Mouse (Mus musculus): Measurements from ENCODE around the gene Thsd7a.

Gene Thsd7a

GRCm38 (mm10) chr6:12506877-12507276, 242.3 kb downstream of the Thsd7a start:
- DNase-seq (ENCODE audit: low read depth, low spot score) = no peak

- no peak for DNase-seq (ENCODE audit: low read depth, low spot score)
Measured at GRCm38 (mm10) chr6:12503867-12504266, 245.3 kb downstream of the Thsd7a start.

- DNase-seq (ENCODE audit: low read depth, low spot score) = no peak
Measured at GRCm38 (mm10) chr6:12500888-12501287, 248.3 kb downstream of the Thsd7a start.

GRCm38 (mm10) chr6:12499866-12500265, 249.3 kb downstream of the Thsd7a start:
- no peak for DNase-seq (ENCODE audit: low read depth, low spot score)

GRCm38 (mm10) chr6:12493571-12493970, 255.6 kb downstream of the Thsd7a start:
- no peak for DNase-seq (ENCODE audit: low read depth, low spot score)

- DNase-seq (ENCODE audit: low read depth, low spot score) = no peak
Measured at GRCm38 (mm10) chr6:12488882-12489281, 260.3 kb downstream of the Thsd7a start.

GRCm38 (mm10) chr6:12481527-12482163, 267.6 kb downstream of the Thsd7a start:
- DNase-seq (ENCODE audit: low read depth, low spot score) = no peak

GRCm38 (mm10) chr6:12478359-12478758, 270.9 kb downstream of the Thsd7a start:
- no peak for DNase-seq (ENCODE audit: low read depth, low spot score)

GRCm38 (mm10) chr6:12470935-12471334, 278.3 kb downstream of the Thsd7a start:
- no peak for DNase-seq (ENCODE audit: low read depth, low spot score)

- no peak for DNase-seq (ENCODE audit: low read depth, low spot score)
Measured at GRCm38 (mm10) chr6:12467339-12468124, 281.7 kb downstream of the Thsd7a start.

- no peak for DNase-seq (ENCODE audit: low read depth, low spot score)
Measured at GRCm38 (mm10) chr6:12458841-12459240, 290.4 kb downstream of the Thsd7a start.

- no peak for DNase-seq (ENCODE audit: low read depth, low spot score)
Measured at GRCm38 (mm10) chr6:12457451-12457850, 291.8 kb downstream of the Thsd7a start.

- no peak for DNase-seq (ENCODE audit: low read depth, low spot score)
Measured at GRCm38 (mm10) chr6:12454876-12455485, 294.2 kb downstream of the Thsd7a start.

GRCm38 (mm10) chr6:12454132-12454531, 295.1 kb downstream of the Thsd7a start:
- DNase-seq (ENCODE audit: low read depth, low spot score) = no peak

GRCm38 (mm10) chr6:12448851-12449250, 300.4 kb downstream of the Thsd7a start:
- no peak for DNase-seq (ENCODE audit: low read depth, low spot score)

GRCm38 (mm10) chr6:12445486-12445885, 303.7 kb downstream of the Thsd7a start:
- no peak for DNase-seq (ENCODE audit: low read depth, low spot score)

GRCm38 (mm10) chr6:12439561-12439960, 309.6 kb downstream of the Thsd7a start:
- no peak for DNase-seq (ENCODE audit: low read depth, low spot score)

- DNase-seq (ENCODE audit: low read depth, low spot score) = no peak
Measured at GRCm38 (mm10) chr6:12419070-12419469, 330.1 kb downstream of the Thsd7a start.

GRCm38 (mm10) chr6:12416976-12417375, 332.2 kb downstream of the Thsd7a start:
- no peak for DNase-seq (ENCODE audit: low read depth, low spot score)

GRCm38 (mm10) chr6:12404441-12404840, 344.8 kb downstream of the Thsd7a start:
- DNase-seq (ENCODE audit: low read depth, low spot score) = no peak

GRCm38 (mm10) chr6:12402996-12403395, 346.2 kb downstream of the Thsd7a start:
- no peak for DNase-seq (ENCODE audit: low read depth, low spot score)

GRCm38 (mm10) chr6:12397776-12398522, 351.3 kb downstream of the Thsd7a start:
- DNase-seq (ENCODE audit: low read depth, low spot score) = no peak

Data from retina, postnatal 7 days (tissue).